Mouse (Mus musculus): ENCODE results near the gene Plekha4. TPM values are rescaled to one million over a fixed set of nuclear protein-coding genes. Genes with fewer than 3 reads are reported as not detected.

The Plekha4 gene
- total and polyA plus RNA-seq, 3 experiments = 0.12 to 0.65 TPM; not detected in 1

DNA sequence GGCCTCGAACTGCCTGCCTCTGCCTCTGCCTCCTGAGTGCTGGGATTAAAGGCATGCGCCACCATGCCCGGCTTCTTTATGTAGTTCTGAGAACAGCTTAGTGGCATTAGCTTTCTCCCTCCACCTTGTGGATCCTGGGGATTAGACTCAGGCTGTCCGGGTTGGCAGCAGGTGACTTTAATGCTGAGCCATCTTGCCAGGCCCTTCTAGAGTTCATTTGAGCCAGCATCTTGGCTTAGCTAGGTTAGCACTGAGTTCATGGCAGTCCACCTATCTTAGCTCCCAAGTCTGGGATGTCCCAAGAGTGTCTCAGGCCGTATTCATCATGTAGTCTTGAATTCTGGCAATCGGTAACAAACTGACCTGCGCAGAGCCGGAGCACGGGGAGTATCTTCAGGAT, 39.3 kb downstream of the Plekha4 start:
- Histone ChIP-seq H3K4me3 (ENCODE audit: control insufficient read depth in 1 of 2, insufficient read depth in 1 of 2, low read depth in 2 of 2, low read length in 2 of 2) (no peak overlapping the region), H3K79me2 (ENCODE audit: control insufficient read depth, insufficient read depth, low read length, poor library complexity) (peaks cover 2% of the 10 kb centered on the region; the same call in 1 of the 2 replicates), H3K4me1 (ENCODE audit: control insufficient read depth in 1 of 2, insufficient read depth in 2 of 2, low read length in 2 of 2) (peaks cover 0 to 20% of the 10 kb centered on the region in 2 experiments; a peak in 3 of 4 replicates), H3K9me3 (replicated peaks; ENCODE audit: insufficient read depth, low read length) (no peaks in the 10 kb centered on the region), H3K27me3 (ENCODE audit: control insufficient read depth in 1 of 2, insufficient read depth in 2 of 2, low read length in 2 of 2) (no peaks in the 10 kb centered on the region), H3K27ac (ENCODE audit: control insufficient read depth, low read depth, low read length) (no peak overlapping the region), H3K9ac (ENCODE audit: control insufficient read depth, low read depth, low read length, poor library complexity, severe bottlenecking) (no peak overlapping the region), H3K36me3 (ENCODE audit: control insufficient read depth in 1 of 2, insufficient read depth in 2 of 2, low read length in 2 of 2) (peaks cover 0 to 7% of the 10 kb centered on the region in 2 experiments; a peak in 2 of 4 replicates)
- no peak for DNase-seq (ENCODE audit: low read depth, low spot score)
- TF ChIP-seq ZC3H11A (IDR thresholded peaks at IDR 0.05; ENCODE audit: low read depth, low read length) = no peak
- no peak for TF ChIP-seq MAX (IDR thresholded peaks at IDR 0.05; ENCODE audit: low read length)
- no peak for TF ChIP-seq KAT2A (conservative IDR thresholded peaks at IDR 0.05; ENCODE audit: low read depth, low read length)
- TF ChIP-seq JUND (IDR thresholded peaks at IDR 0.05; ENCODE audit: low read depth, low read length) = no peak
- TF ChIP-seq RAD21 (IDR thresholded peaks at IDR 0.05; ENCODE audit: low read depth, low read length) = no peak
- no peak for TF ChIP-seq HCFC1 (IDR thresholded peaks at IDR 0.05; ENCODE audit: low read depth, low read length)
- no peak for TF ChIP-seq TAL1 (IDR thresholded peaks at IDR 0.05; ENCODE audit: low read length)
- TF ChIP-seq SIN3A (IDR thresholded peaks at IDR 0.05; ENCODE audit: low read length) = no peak
- no peak for TF ChIP-seq TBP (IDR thresholded peaks at IDR 0.05; ENCODE audit: low read depth, low read length)

DNA sequence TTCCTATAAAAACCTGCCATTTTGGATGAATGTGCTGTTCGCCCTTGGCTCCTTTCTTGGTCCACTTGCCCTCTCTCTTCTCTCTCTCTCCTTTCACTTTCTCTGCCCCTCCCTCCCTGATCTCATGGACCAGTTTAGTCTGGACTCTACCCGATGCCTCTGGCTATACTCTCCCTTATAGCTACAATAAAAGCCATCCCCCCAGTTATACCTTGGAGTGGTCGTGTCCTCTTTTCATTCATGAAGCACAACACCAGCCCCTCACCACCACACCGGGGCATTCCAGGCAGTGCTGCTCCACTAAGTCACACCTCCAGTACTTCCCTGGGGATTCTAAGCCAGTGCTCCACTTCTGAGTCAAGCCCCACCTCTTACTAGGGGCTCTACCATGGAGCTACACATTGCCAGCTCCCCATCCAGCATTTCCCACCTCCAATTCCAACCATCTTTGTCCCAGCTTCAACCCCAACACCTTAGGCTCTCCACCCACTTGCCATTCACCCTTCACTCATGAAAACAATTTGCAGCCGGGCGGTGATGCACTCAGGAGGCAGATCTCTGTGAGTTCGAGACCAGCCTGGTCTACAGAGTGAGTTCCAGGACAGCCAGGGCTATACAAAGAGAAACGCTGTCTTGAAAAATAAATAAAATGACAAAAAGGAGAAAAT, 41.1 kb downstream of the Plekha4 start:
- H3K9me3 ChIP-seq (replicated peaks; ENCODE audit: insufficient read depth, low read length) = no peaks in the 10 kb centered on the region
- no peak for TF ChIP-seq TCF12 (IDR thresholded peaks at IDR 0.05; ENCODE audit: low read depth, low read length)
- TF ChIP-seq SMC3 (IDR thresholded peaks at IDR 0.05; ENCODE audit: low read depth, low read length) = no peak
- TF ChIP-seq JUND (IDR thresholded peaks at IDR 0.05; ENCODE audit: low read depth, low read length) = no peak
- no peak for TF ChIP-seq GATA1 (IDR thresholded peaks at IDR 0.05; ENCODE audit: low read depth, low read length)
- no peak for TF ChIP-seq ZC3H11A (IDR thresholded peaks at IDR 0.05; ENCODE audit: low read depth, low read length)
- H3K4me3 ChIP-seq (ENCODE audit: control insufficient read depth in 1 of 2, insufficient read depth in 1 of 2, low read depth in 2 of 2, low read length in 2 of 2) = peak overlapping the region; percentile 19 to 24; a peak in 2 of 4 replicates
- peaks cover 0 to 14% of the 10 kb centered on the region in 2 experiments; a peak in 2 of 4 replicates for H3K36me3 ChIP-seq (ENCODE audit: control insufficient read depth in 1 of 2, insufficient read depth in 2 of 2, low read length in 2 of 2)
- peak overlapping the region; percentile 82 for H3K27ac ChIP-seq (ENCODE audit: control insufficient read depth, low read depth, low read length)
- peak; percentile 36 for DNase-seq (ENCODE audit: low read depth, low spot score)
- H3K4me1 ChIP-seq (ENCODE audit: control insufficient read depth in 1 of 2, insufficient read depth in 2 of 2, low read length in 2 of 2) = peaks cover 8 to 30% of the 10 kb centered on the region in 2 experiments
- H3K27me3 ChIP-seq (ENCODE audit: control insufficient read depth in 1 of 2, insufficient read depth in 2 of 2, low read length in 2 of 2) = no peaks in the 10 kb centered on the region
- peaks cover 8% of the 10 kb centered on the region; the same call in 1 of the 2 replicates for H3K79me2 ChIP-seq (ENCODE audit: control insufficient read depth, insufficient read depth, low read length, poor library complexity)
- H3K9ac ChIP-seq (ENCODE audit: control insufficient read depth, low read depth, low read length, poor library complexity, severe bottlenecking) = peak overlapping the region; percentile 64

DNA sequence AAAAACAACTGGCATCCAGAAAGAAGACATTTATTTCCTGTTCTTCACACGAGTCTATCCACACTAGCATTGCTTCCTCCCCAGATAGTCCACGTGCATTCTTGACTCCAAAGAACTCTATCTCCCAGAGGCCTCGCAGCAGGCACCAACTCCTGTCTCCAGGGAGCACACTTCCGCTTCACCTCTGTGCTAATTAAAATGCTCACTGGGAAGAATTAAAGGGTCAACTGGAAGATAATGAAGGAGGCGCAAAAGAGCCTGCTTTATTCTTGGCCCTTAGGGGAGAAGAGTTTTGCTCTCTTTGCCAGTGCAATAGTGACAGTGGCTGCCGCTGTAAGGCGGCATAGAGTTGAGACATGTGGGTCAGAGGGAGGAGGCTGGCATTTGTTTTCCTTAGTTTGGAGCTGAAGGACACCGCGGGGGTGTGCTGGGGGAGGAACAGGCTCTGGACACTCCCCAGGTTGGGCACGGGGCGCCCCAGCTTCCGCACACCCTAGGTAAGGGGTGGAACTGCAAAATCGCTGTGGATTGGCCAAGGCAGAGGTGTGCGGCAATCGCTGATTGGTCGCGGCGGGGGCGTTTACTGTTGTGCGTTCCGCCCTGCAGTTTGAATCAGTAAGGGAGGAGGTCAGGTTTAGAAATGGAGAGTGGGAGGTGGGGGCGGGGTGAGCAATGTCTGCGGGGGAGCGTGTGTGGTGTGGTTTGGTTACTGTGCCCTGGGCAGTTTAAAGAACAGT, 41.8 kb downstream of the Plekha4 start:
- peak; percentile 98 for DNase-seq (ENCODE audit: low read depth, low spot score)
- Histone ChIP-seq H3K27ac (ENCODE audit: control insufficient read depth, low read depth, low read length) (peak overlapping the region; percentile 90), H3K4me1 (ENCODE audit: control insufficient read depth in 1 of 2, insufficient read depth in 2 of 2, low read length in 2 of 2) (peaks cover 8 to 24% of the 10 kb centered on the region in 2 experiments), H3K27me3 (ENCODE audit: control insufficient read depth in 1 of 2, insufficient read depth in 2 of 2, low read length in 2 of 2) (no peaks in the 10 kb centered on the region), H3K9ac (ENCODE audit: control insufficient read depth, low read depth, low read length, poor library complexity, severe bottlenecking) (peak overlapping the region; percentile 64), H3K9me3 (replicated peaks; ENCODE audit: insufficient read depth, low read length) (no peaks in the 10 kb centered on the region), H3K79me2 (ENCODE audit: control insufficient read depth, insufficient read depth, low read length, poor library complexity) (peaks cover 10% of the 10 kb centered on the region), H3K36me3 (ENCODE audit: control insufficient read depth in 1 of 2, insufficient read depth in 2 of 2, low read length in 2 of 2) (peaks cover 0 to 14% of the 10 kb centered on the region in 2 experiments; a peak in 2 of 4 replicates), H3K4me3 (ENCODE audit: control insufficient read depth in 1 of 2, insufficient read depth in 1 of 2, low read depth in 2 of 2, low read length in 2 of 2) (peak overlapping the region; percentile 44 to 52)
- peak; percentile 48 for TF ChIP-seq NELFE (IDR thresholded peaks at IDR 0.05; ENCODE audit: low read depth, low read length)
- no peak for TF ChIP-seq MYB (IDR thresholded peaks at IDR 0.05; ENCODE audit: low read depth, low read length)
- TF ChIP-seq CHD2 (IDR thresholded peaks at IDR 0.05; ENCODE audit: low read length) = no peak; the same call in 1 of the 2 replicates
- 0 out of 2 replicates have a peak, but pooled peaks have one; percentile 36 for TF ChIP-seq TAL1 (IDR thresholded peaks at IDR 0.05; ENCODE audit: low read length)
- peak; percentile 1; the same call in 1 of the 2 replicates for TF ChIP-seq MAZ (IDR thresholded peaks at IDR 0.05; ENCODE audit: low read depth, low read length)
- TF ChIP-seq UBTF (IDR thresholded peaks at IDR 0.05; ENCODE audit: borderline replicate concordance, insufficient read depth, low read depth, low read length) = no peak
- TF ChIP-seq ZNF384 (IDR thresholded peaks at IDR 0.05; ENCODE audit: low read depth, low read length) = no peak
- TF ChIP-seq MXI1 (IDR thresholded peaks at IDR 0.05; ENCODE audit: low read depth, low read length) = peak; percentile 82; the same call in 1 of the 2 replicates
- peak; percentile 81 for TF ChIP-seq MAX (IDR thresholded peaks at IDR 0.05; ENCODE audit: low read length)
- TF ChIP-seq MYC (IDR thresholded peaks at IDR 0.05; ENCODE audit: low read depth, low read length) = peak; percentile 92
- no peak; the same call in 1 of the 2 replicates for TF ChIP-seq NRF1 (IDR thresholded peaks at IDR 0.05; ENCODE audit: insufficient read depth, low read depth, low read length, poor library complexity, severe bottlenecking)
- no peak for TF ChIP-seq RAD21 (IDR thresholded peaks at IDR 0.05; ENCODE audit: low read depth, low read length)
- TF ChIP-seq ETS1 (IDR thresholded peaks at IDR 0.05; ENCODE audit: low read depth, low read length) = peak; percentile 44
- TF ChIP-seq RCOR1 (IDR thresholded peaks at IDR 0.05; ENCODE audit: low read depth, low read length) = no peak
- peak; percentile 26; the same call in 1 of the 2 replicates for TF ChIP-seq TBP (IDR thresholded peaks at IDR 0.05; ENCODE audit: low read depth, low read length)

All from MEL (cell line).